Mouse (Mus musculus) thymus, adult 2 months (tissue): ENCODE measurements around the gene Ddi1.

ENCODE experiments used
- CTCF ChIP-seq: fragments of 200-500 bp; IDR thresholded peaks from 2 replicates; pipeline ENCODE4 v1.5.1; 2012; ENCODE audit warnings: mild to moderate bottlenecking, control low read depth, low read length, moderate library complexity, borderline replicate concordance; ENCODE audit not compliant: control insufficient read depth, poor library complexity, insufficient read depth; ENCODE audit errors: extremely low read depth
- POLR2A ChIP-seq: fragments of 200-500 bp; IDR thresholded peaks from 2 replicates; pipeline ENCODE4 v1.6.1; 2012; ENCODE audit warnings: mild to moderate bottlenecking, low read length, control low read depth, moderate library complexity; ENCODE audit not compliant: control insufficient read depth, poor library complexity, insufficient read depth; ENCODE audit errors: extremely low read depth

DNA sequence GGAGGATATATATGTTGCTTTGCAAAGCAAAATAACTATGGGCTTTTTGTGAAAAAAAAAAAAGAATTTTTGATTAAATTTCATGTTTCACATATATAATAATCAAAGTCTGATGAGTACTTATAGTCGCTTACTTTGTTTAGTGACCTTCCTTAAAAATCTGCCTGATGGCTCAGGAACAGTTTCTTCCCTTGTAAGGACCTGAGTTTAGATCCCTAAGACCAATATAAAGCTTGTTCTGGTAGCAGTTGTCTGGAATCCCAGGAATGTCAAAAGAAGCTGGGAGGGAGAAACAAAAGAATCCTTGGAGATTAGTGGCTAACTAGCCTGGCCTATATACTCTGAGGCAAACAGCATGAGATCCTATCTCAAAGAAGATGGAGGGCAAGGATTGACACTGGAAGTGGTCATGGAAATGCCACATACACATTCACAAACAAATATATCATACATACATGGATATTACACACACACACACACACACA is at the start of gene Ddi1:
- TF ChIP-seq POLR2A, result no peak
- no peak for TF ChIP-seq CTCF
